Mouse (Mus musculus): ENCODE measurements around the gene Upk3a.

Upk3a gene

GRCm38 (mm10) chr15:85047865-85048264 is 30.9 kb downstream of the Upk3a start:
- no peak for DNase-seq (ENCODE audit: low spot score in 2 of 2)

GRCm38 (mm10) chr15:85049758-85050157 is 32.8 kb downstream of the Upk3a start:
- peak in 1 of 2 experiments; percentile 28 for DNase-seq (ENCODE audit: low spot score in 2 of 2)

GRCm38 (mm10) chr15:85054098-85054497 is 37.2 kb downstream of the Upk3a start:
- DNase-seq (ENCODE audit: low spot score in 2 of 2): no peak

GRCm38 (mm10) chr15:85055186-85055585 is 38.2 kb downstream of the Upk3a start:
- no peak for DNase-seq (ENCODE audit: low spot score in 2 of 2)

- DNase-seq (ENCODE audit: low spot score in 2 of 2): no peak
Measured at GRCm38 (mm10) chr15:85063421-85063820, 46.5 kb downstream of the Upk3a start.

GRCm38 (mm10) chr15:85070561-85070960 is 53.6 kb downstream of the Upk3a start:
- DNase-seq (ENCODE audit: low spot score in 2 of 2): peak; percentile 23 to 46

Data from spleen, postnatal 36 days (tissue).